Mouse (Mus musculus) C2C12 (cell line): ENCODE data around the gene Cachd1.

Experiments
- CEBPB ChIP-seq: IDR thresholded peaks from one replicate; pipeline ENCODE4 v1.6.1; 2011; ENCODE audit warnings: low read depth, mild to moderate bottlenecking, control low read depth, moderate library complexity
- CTCF ChIP-seq: IDR thresholded peaks from one replicate; pipeline ENCODE4 v1.5.1; 2011; ENCODE audit not compliant: control insufficient read depth, insufficient read depth, insufficient read length
- USF1 ChIP-seq: IDR thresholded peaks from one replicate; pipeline ENCODE4 v1.6.1; 2011; ENCODE audit warnings: low read depth, mild to moderate bottlenecking, control low read depth, moderate library complexity

GRCm38 (mm10) chr4:100782348-100782747, 5.9 kb downstream of the Cachd1 start:
- TF ChIP-seq CTCF = no peak
- no peak for TF ChIP-seq CEBPB
- no peak for TF ChIP-seq USF1
